Comparison of ENCODE assay signal across 14 mouse cellular contexts in the genomic region with DNA sequence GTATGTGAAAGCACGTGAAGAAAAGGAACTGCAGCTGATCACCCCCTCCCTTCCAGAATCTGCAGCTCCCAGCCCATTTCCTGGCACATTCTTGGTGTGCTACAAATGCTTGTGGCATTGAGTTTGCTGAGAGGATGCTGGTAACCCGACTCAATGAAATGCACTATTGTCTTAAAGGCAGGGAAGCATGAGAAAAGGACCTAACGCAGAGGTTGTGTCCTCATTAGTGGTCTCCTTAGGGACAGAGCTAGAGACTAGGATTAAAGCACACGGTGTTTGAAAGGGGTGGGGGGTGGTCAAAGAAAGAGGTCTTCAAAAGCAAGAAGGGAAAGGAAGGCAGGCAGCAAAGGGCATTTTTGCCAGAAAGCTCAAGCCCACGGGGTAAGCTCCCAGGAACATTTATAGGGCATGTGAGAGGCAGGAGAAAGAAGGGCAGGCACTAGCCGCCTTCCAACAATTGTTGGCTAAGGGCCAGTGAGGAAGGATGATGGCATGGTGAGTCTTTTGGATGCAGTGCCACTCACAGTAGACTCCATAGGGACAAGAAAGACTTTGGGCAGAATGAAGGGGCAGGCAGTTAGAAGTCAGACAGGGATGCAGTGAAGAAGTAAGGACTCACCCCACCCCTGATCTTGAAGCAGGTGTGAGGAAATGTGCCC.
DNase-seq lines count a peak whose midpoint lies in the region; ATAC-seq lines count a peak whose summit lies in the region.
"Had no signal": no experiment of that assay in that cellular context is flagged by ENCODE, and none has a peak within 500 bp of the region (broad histone marks: within the 10 kb centered on the region; RNA-seq: fewer than 3 reads in every experiment).

No protein-coding gene starts in this region.

- no peaks in the 10 kb centered on the region for H3K36me3 ChIP-seq in midbrain, embryonic 16.5 days (ENCODE audit: control insufficient read depth, insufficient read depth, low read length)
- no peaks in the 10 kb centered on the region for H3K36me3 ChIP-seq in midbrain, embryonic 10.5 days
- no peaks in the 10 kb centered on the region for H3K36me3 ChIP-seq in forebrain, embryonic 13.5 days (ENCODE audit: poor library complexity, severe bottlenecking)
- H3K36me3 ChIP-seq: heart, embryonic 15.5 days; limb, embryonic 13.5 days; neural tube, embryonic 15.5 days had no signal

- no peak overlapping the region for H3K27ac ChIP-seq in midbrain, embryonic 16.5 days (ENCODE audit: low read length)
- H3K27ac ChIP-seq in midbrain, embryonic 10.5 days (replicated peaks), result no peak overlapping the region
- H3K27ac ChIP-seq in forebrain, embryonic 13.5 days, result no peak overlapping the region
- H3K27ac ChIP-seq: heart, embryonic 15.5 days; limb, embryonic 13.5 days had no signal

- no peak for DNase-seq in midbrain, embryonic 10.5 days (ENCODE audit: low spot score)
- peak; percentile 58 to 66 for DNase-seq in cerebellum, adult 18-20 months
- DNase-seq in spleen, postnatal 14 days (ENCODE audit: low spot score in 2 of 2), result no peak
- no peak for DNase-seq in thymus, postnatal 0 days (ENCODE audit: low spot score)
- DNase-seq: adrenal gland, postnatal 10 days; kidney, adult 8-10 months; lung, postnatal 4 days had no signal

- H3K9me3 ChIP-seq in midbrain, embryonic 16.5 days (replicated peaks; ENCODE audit: control insufficient read depth, low read length, poor library complexity, severe bottlenecking), result no peaks in the 10 kb centered on the region
- no peaks in the 10 kb centered on the region for H3K9me3 ChIP-seq in midbrain, embryonic 10.5 days (replicated peaks)
- no peaks in the 10 kb centered on the region for H3K9me3 ChIP-seq in forebrain, embryonic 13.5 days (replicated peaks)
- H3K9me3 ChIP-seq: heart, embryonic 15.5 days; limb, embryonic 13.5 days; neural tube, embryonic 15.5 days had no signal

- H3K4me2 ChIP-seq in midbrain, embryonic 16.5 days (ENCODE audit: low read length), result no peak overlapping the region
- no peak overlapping the region for H3K4me2 ChIP-seq in forebrain, embryonic 13.5 days
- H3K4me2 ChIP-seq: heart, embryonic 15.5 days; limb, embryonic 13.5 days; neural tube, embryonic 15.5 days had no signal

- 0 out of 2 replicates have a peak, but pooled peaks have one; percentile 19 for ATAC-seq in midbrain, embryonic 16.5 days
- peak; percentile 32; the same call in 1 of the 2 replicates for ATAC-seq in forebrain, embryonic 13.5 days
- no peak for ATAC-seq in CD4-positive, CD25-positive, alpha-beta regulatory T cell, adult 4 months
- ATAC-seq: hindbrain, embryonic 16.5 days had no signal

- 17% methylated on average over 6 of the region's 6 CpGs for WGBS in midbrain, embryonic 16.5 days
- WGBS in midbrain, embryonic 10.5 days, result 34% methylated on average over 6 of the region's 6 CpGs
- WGBS in forebrain, embryonic 13.5 days, result 20% methylated on average over 6 of the region's 6 CpGs

- H3K4me1 ChIP-seq in midbrain, embryonic 16.5 days (ENCODE audit: control insufficient read depth, insufficient read depth, low read length), result peaks cover 9% of the 10 kb centered on the region; the same call in 1 of the 2 replicates
- H3K4me1 ChIP-seq in midbrain, embryonic 10.5 days, result 0 out of 2 replicates have a peak, but pooled peaks cover 2% of the 10 kb centered on the region
- no peaks in the 10 kb centered on the region for H3K4me1 ChIP-seq in forebrain, embryonic 13.5 days
- H3K4me1 ChIP-seq: heart, embryonic 15.5 days; limb, embryonic 13.5 days had no signal

- H3K9ac ChIP-seq in midbrain, embryonic 16.5 days (ENCODE audit: low read depth, low read length), result no peak overlapping the region
- no peak overlapping the region for H3K9ac ChIP-seq in forebrain, embryonic 13.5 days
- H3K9ac ChIP-seq: heart, embryonic 15.5 days; limb, embryonic 13.5 days; neural tube, embryonic 15.5 days had no signal

- H3K27me3 ChIP-seq in midbrain, embryonic 16.5 days (ENCODE audit: control insufficient read depth, insufficient read depth, low read depth, low read length), result no peaks in the 10 kb centered on the region
- H3K27me3 ChIP-seq in midbrain, embryonic 10.5 days (ENCODE audit: low read depth, poor library complexity, severe bottlenecking), result peaks cover 28% of the 10 kb centered on the region
- H3K27me3 ChIP-seq in forebrain, embryonic 13.5 days, result no peaks in the 10 kb centered on the region
- H3K27me3 ChIP-seq: heart, embryonic 15.5 days; neural tube, embryonic 15.5 days had no signal

- no peak overlapping the region for H3K4me3 ChIP-seq in midbrain, embryonic 16.5 days (ENCODE audit: low read depth, low read length)
- H3K4me3 ChIP-seq in midbrain, embryonic 10.5 days, result no peak overlapping the region
- no peak overlapping the region for H3K4me3 ChIP-seq in forebrain, embryonic 13.5 days
- H3K4me3 ChIP-seq: heart, embryonic 15.5 days; limb, embryonic 13.5 days; neural tube, embryonic 15.5 days had no signal

Comparison
In these comparisons a context has a peak if more than half of its experiments do, and no peak if none do; other contexts are left out.
1. DNase-seq: peak in cerebellum, adult 18-20 months (2 of 2); none in midbrain, embryonic 10.5 days (single experiment), spleen, postnatal 14 days (0 of 2) and thymus, postnatal 0 days (single experiment).